Mouse (Mus musculus) neural tube, embryonic 11.5 days (tissue): ENCODE results near the gene Agl. TPM values are rescaled to one million over a fixed set of nuclear protein-coding genes. Genes with fewer than 3 reads are reported as not detected.
"Not testable (repeated sequence)": the region's sequence is repeated elsewhere in the genome, so short reads cannot be mapped to it uniquely, and the experiment has no call there.

Experiments used
- ATAC-seq: fragments of 200-750 bp; cut with Nextera tagmentation; 2 replicates; pipeline ENCODE4 v1.8.0; 2017; ENCODE audit warnings: moderate number of reproducible peaks, mild to moderate bottlenecking, moderate TSS enrichment, moderate library complexity; ENCODE audit not compliant: insufficient read depth, low FRiP score, low TSS enrichment
- DNase-seq: peaks from one replicate; pipeline ENCODE4 v3.0.0-alpha.2; 2015; ENCODE audit warnings: low spot score
- H3K27ac ChIP-seq: fragments of 300-500 bp; sonication (generic); 2 replicates; pipeline ENCODE4 v1.5.1; 2014; ENCODE audit warnings: low read depth, mild to moderate bottlenecking, low read length
- H3K27me3 ChIP-seq: fragments of 300-500 bp; sonication (generic); 2 replicates; pipeline ENCODE4 v1.6.1; 2014; ENCODE audit warnings: mild to moderate bottlenecking, low read length, mixed read lengths; ENCODE audit not compliant: control insufficient read depth, insufficient read depth
- H3K36me3 ChIP-seq: fragments of 300-500 bp; sonication (generic); 2 replicates; pipeline ENCODE4 v1.6.1; 2014; ENCODE audit warnings: mild to moderate bottlenecking, low read length, moderate library complexity, mixed read lengths; ENCODE audit not compliant: control insufficient read depth, insufficient read depth
- H3K4me1 ChIP-seq: fragments of 300-500 bp; sonication (generic); 2 replicates; pipeline ENCODE4 v1.6.1; 2014; ENCODE audit warnings: low read length, mixed read lengths; ENCODE audit not compliant: control insufficient read depth, insufficient read depth
- H3K4me2 ChIP-seq: fragments of 300-500 bp; sonication (generic); 2 replicates; pipeline ENCODE4 v1.6.1; 2014; ENCODE audit warnings: low read depth, mild to moderate bottlenecking, moderate library complexity
- H3K4me3 ChIP-seq: fragments of 300-500 bp; sonication (generic); 2 replicates; pipeline ENCODE4 v1.5.1; 2014; ENCODE audit warnings: low read depth, low read length
- H3K9ac ChIP-seq: fragments of 300-500 bp; sonication (generic); 2 replicates; pipeline ENCODE4 v1.6.1; 2014; ENCODE audit warnings: mild to moderate bottlenecking, low read length
- H3K9me3 ChIP-seq: fragments of 300-500 bp; sonication (generic); 2 replicates; pipeline ENCODE4 v1.6.1; 2016; ENCODE audit warnings: low read length; ENCODE audit not compliant: control insufficient read depth
- WGBS: fragments of 180-500 bp; shearing (Covaris S2); extraction: QIAGEN DNeasy Blood & Tissue Kit; methylation state at CpG from one replicate; pipeline ENCODE4 v1.1.7; 2014; 5-methylcytosine and 5-hydroxymethylcytosine counted together
- polyA plus RNA-seq: library from polyadenylated mRNA; unstranded; fragments of >200 nt; fragmentation: Nextera tagmentation; extraction: Ambion mirVana; gene quantifications from 2 replicates; pipeline ENCODE4 v1.2.1, GENCODE M21; 2014

Gene Agl
- polyA plus RNA-seq, 1 experiment from 2014 or later: 17.0 TPM

DNA sequence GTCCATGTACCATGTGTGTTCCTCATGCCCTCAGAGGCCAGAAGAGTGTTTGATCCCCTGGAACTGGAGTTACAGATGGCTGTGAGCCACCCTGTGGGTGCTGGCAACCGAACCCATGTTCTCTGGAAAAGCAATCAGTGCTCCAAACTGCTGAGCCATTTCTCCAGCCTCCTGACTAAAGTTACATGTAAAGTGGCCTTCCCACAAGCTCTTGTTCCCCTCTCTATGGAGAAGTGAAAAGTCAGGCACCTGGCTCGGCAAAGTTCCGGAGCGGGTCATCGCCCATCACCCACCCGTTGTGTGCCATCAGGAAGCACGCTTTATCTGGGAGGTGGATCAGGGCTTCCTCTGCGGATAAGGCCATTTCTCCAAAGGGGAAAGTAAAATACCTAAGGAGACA lies 23.2 kb downstream of the Agl start:
- peaks cover 5% of the 10 kb centered on the region; the same call in 1 of the 2 replicates for H3K36me3 ChIP-seq

DNA sequence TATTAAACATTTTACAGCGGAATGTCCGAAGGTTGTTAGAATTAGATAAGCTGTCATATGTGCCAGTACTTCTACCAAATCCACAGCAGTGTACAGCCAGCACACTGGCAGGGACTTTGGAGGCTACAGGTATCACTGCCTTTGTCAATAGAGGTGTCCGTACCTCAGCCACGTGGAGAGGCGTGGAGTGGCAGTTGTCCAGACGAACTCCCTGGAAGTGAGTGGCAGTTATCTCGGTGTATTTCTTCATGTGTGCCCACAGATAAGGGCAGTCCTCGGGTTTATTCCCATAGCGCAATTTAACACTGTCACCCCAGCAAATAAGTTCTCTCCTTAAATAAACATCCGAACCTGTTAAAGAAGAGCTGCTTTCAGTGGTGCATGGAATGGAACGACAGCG lies 23.7 kb downstream of the Agl start:
- no peak for ATAC-seq
- WGBS: 91% methylated on average over 12 of the region's 12 CpGs

More for the DNA sequence above, 23.2 kb downstream of the Agl start:
- H3K9ac ChIP-seq: no peak overlapping the region
- DNase-seq (no peak), ATAC-seq (no peak)
- no peak overlapping the region for H3K27ac ChIP-seq
- H3K9me3 ChIP-seq: no peaks in the 10 kb centered on the region
- 89% methylated on average over 8 of the region's 8 CpGs for WGBS
- no peaks in the 10 kb centered on the region for H3K4me1 ChIP-seq
- no peak overlapping the region for H3K4me3 ChIP-seq
- H3K4me2 ChIP-seq: no peak overlapping the region
- no peaks in the 10 kb centered on the region for H3K27me3 ChIP-seq

DNA sequence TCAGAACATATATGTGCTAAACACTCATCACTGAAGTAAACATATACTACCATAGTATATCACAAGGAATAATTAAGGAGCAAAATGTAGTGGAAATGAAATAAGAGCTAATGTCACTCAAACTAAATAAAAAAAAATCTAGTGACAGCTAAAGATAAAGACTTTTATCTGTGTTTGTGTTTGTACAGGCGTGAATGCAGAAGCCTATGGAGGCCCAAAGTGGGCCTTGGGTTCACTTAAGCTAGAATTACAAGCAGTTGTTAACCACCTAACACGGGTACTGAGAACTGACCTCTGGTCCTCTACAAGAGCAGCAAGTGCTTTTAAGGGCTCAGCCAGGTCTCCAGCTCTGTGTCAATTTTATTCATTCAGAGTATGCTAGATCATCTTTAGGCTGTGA lies 31.0 kb downstream of the Agl start:
- H3K4me1 ChIP-seq: no peaks in the 10 kb centered on the region
- DNase-seq: no peak

More for the DNA sequence above, 23.7 kb downstream of the Agl start:
- Histone ChIP-seq H3K36me3 (peaks cover 5% of the 10 kb centered on the region; the same call in 1 of the 2 replicates), H3K27ac (no peak overlapping the region), H3K4me2 (no peak overlapping the region), H3K4me3 (no peak overlapping the region), H3K9me3 (no peaks in the 10 kb centered on the region), H3K27me3 (no peaks in the 10 kb centered on the region), H3K4me1 (no peaks in the 10 kb centered on the region), H3K9ac (no peak overlapping the region)
- DNase-seq: no peak

DNA sequence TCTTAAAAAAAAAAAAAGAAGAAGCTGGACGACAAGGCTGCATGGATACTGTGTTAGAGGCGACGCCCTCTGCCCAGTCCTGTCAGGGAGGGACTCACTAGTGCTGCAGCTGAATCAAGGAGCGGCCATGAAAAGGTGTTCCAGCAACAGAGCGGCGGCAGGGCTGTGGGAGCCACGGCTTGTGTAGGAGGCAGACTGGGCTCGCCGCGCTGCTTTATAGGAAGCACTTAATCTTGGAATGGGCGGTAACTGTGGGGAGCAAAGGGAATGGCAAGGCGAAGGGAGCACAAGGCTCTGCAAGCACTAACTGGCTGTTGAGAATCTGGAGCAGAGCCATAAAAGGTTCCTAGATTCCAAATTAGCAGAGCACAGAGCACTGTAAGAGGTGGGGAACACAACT lies 34.1 kb downstream of the Agl start:
- no peak overlapping the region for H3K4me3 ChIP-seq
- H3K27me3 ChIP-seq: no peaks in the 10 kb centered on the region
- no peak overlapping the region for H3K4me2 ChIP-seq
- DNase-seq (no peak), ATAC-seq (no peak)
- H3K4me1 ChIP-seq: no peaks in the 10 kb centered on the region
- H3K9me3 ChIP-seq: no peaks in the 10 kb centered on the region
- WGBS: 86% methylated on average over 12 of the region's 12 CpGs
- no peak overlapping the region for H3K9ac ChIP-seq
- no peak overlapping the region for H3K27ac ChIP-seq
- H3K36me3 ChIP-seq: no peaks in the 10 kb centered on the region

More for the DNA sequence above, 31.0 kb downstream of the Agl start:
- Histone ChIP-seq H3K27ac (no peak overlapping the region), H3K9me3 (no peaks in the 10 kb centered on the region), H3K9ac (no peak overlapping the region), H3K36me3 (no peaks in the 10 kb centered on the region), H3K27me3 (no peaks in the 10 kb centered on the region), H3K4me2 (no peak overlapping the region), H3K4me3 (no peak overlapping the region)
- WGBS: 86% methylated on average over 2 of the region's 2 CpGs
- no peak for ATAC-seq

DNA sequence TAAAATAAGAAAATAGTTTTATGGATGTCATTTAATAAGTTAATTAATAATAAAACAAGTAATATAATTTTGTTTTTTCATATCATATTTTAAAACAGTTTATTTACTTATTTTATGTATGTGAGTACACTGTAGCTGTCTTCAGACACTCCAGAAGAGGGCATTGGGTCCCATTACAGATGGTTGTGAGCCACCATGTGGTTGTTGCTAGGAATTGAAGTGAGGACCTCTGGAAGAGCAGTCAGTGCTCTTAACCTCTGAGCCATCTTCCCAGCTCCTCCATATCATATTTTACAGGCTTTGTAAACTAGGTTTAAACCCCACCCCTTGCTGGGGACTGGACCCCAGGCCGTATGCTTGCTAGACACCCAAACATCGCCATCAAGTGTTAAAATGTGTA lies 36.4 kb downstream of the Agl start:
- no peak overlapping the region for H3K4me2 ChIP-seq
- H3K4me3 ChIP-seq: no peak overlapping the region
- H3K4me1 ChIP-seq: no peaks in the 10 kb centered on the region
- no peaks in the 10 kb centered on the region for H3K36me3 ChIP-seq
- no peak overlapping the region for H3K27ac ChIP-seq
- no peaks in the 10 kb centered on the region for H3K27me3 ChIP-seq
- no peak for ATAC-seq
- 95% methylated on average over 2 of the region's 2 CpGs for WGBS
- H3K9ac ChIP-seq: no peak overlapping the region
- H3K9me3 ChIP-seq: no peaks in the 10 kb centered on the region
- no peak for DNase-seq

DNA sequence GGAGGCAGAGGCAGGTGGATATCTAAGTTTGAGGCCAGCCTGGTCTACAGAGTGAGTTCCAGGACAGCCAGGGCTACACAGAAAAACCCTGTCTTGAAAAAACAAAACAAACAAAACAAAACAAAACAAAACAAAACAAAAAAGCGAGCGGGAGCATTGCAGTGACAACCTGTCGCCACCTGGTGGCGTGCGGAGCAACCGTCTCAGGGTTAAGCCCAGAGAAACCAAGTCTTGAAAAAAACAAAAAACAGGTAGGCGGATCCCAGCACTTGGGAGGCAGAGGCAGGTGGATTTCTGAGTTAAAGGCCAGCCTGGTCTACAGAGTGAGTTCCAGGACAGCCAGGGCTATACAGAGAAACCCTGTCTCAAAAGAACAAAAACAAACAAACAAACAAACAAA lies 41.0 kb downstream of the Agl start:
- ATAC-seq: not testable (repeated sequence)

DNA sequence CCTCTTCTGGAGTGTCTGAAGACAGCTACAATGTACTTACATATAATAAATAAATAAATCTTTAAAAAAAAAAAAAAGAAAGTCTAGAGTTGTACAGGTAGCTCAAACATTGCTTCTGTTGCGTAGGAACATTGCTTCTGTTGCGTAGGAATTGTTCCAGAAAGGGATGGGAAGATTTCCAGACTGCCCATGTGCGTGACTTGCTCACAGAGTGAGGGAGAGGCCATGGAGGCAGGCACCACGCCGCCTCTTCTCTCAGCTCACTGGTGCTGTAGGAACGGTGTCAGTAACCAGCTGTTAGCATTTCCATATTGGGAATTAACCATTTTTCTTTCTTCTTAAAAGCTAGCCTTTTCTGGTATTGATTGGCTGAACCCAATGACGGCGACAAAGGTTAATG lies 55.1 kb downstream of the Agl start:
- no peaks in the 10 kb centered on the region for H3K27me3 ChIP-seq
- H3K36me3 ChIP-seq: no peaks in the 10 kb centered on the region; the same call in 1 of the 2 replicates
- H3K4me1 ChIP-seq: no peaks in the 10 kb centered on the region
- H3K27ac ChIP-seq: no peak overlapping the region
- no peak for ATAC-seq
- no peak overlapping the region for H3K4me3 ChIP-seq
- DNase-seq: no peak
- H3K9me3 ChIP-seq: no peaks in the 10 kb centered on the region
- no peak overlapping the region for H3K4me2 ChIP-seq
- 94% methylated on average over 8 of the region's 8 CpGs for WGBS
- no peak overlapping the region for H3K9ac ChIP-seq

More for the DNA sequence above, 41.0 kb downstream of the Agl start:
- not testable (repeated sequence) for H3K9ac ChIP-seq, H3K36me3 ChIP-seq, H3K4me2 ChIP-seq, H3K27ac ChIP-seq, DNase-seq, H3K27me3 ChIP-seq, H3K9me3 ChIP-seq, H3K4me3 ChIP-seq, H3K4me1 ChIP-seq
- 94% methylated on average over 7 of the region's 7 CpGs for WGBS

DNA sequence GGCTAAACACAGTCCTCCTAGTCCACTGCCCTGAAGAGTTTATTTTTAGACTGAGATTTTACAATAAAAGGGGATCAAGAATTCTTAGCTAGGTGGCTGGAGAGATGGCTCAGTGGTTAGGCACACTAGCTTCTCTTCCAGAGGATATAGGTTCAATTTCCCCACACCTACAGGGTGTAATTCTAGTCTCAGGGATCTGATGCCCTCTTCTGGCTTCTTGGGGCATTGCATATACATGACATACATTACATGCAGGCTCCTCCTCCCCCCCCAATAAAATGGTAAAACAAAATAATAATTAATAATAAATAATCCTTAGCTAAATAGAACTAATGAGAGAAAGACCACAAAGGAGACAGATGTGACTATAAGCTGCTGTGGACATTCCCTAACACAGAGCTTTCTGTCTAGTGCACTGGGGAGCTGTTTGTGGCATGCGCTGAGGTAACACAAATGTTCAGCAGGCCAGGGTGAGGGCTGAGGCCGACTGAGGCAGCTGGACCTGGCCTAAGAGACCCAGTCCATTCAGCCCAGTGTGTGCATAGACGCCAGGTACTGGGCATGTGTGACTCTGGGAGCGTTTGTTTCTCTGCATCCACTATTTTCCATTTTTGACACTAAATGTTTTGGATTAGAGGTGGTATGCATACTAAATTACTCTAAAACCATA lies 56.6 kb downstream of the Agl start:
- ATAC-seq: peak; percentile 57; the same call in 1 of the 2 replicates
- no peak overlapping the region for H3K4me2 ChIP-seq
- no peak overlapping the region for H3K9ac ChIP-seq
- no peaks in the 10 kb centered on the region for H3K9me3 ChIP-seq
- H3K27me3 ChIP-seq: no peaks in the 10 kb centered on the region
- DNase-seq: peak; percentile 35
- no peaks in the 10 kb centered on the region for H3K4me1 ChIP-seq
- no peaks in the 10 kb centered on the region; the same call in 1 of the 2 replicates for H3K36me3 ChIP-seq
- H3K4me3 ChIP-seq: no peak overlapping the region
- no peak overlapping the region for H3K27ac ChIP-seq
- 80% methylated on average over 4 of the region's 4 CpGs for WGBS

DNA sequence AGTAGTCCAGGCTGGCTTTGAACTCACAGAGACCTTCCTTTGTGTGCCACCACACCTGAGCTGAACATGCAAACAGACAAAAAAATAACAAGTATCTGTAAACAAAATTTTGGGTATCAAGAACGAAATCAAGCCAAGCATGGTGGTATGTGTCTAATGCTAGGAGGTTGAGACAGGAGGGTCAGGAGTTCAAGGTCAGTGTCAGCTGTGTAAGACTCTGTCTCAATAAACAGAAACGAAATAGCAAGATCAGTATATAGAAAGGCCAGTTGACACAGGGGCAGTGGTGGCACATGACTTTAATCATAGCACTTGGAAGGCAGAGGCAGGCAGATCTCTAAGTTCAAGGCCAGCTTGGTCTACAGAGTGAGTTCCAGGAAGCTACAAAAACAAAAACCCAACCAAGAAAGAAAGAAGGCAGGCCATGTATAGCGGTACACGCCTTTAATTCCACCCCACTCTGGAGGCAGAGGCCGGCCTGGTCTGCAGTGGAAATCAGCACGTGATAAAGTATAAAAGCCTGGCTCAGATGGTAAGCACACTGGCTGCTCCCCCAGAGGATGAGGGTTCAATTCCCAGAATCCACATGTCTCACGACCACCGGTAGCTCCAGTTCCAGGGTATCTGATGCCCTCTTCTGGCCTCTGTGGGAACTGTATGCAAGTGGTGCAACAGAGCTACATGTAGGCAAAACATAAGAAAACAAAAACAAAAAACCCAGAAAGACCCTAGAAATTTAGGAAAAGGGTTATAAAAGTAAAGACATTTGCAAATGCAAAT lies 59.4 kb downstream of the Agl start:
- Histone ChIP-seq H3K9me3 (no peaks in the 10 kb centered on the region), H3K27me3 (no peaks in the 10 kb centered on the region), H3K4me1 (no peaks in the 10 kb centered on the region), H3K36me3 (no peaks in the 10 kb centered on the region), H3K4me3 (no peak overlapping the region), H3K27ac (no peak overlapping the region), H3K9ac (no peak overlapping the region), H3K4me2 (no peak overlapping the region)
- peak; percentile 50 for DNase-seq
- ATAC-seq: peak; percentile 73
- 53% methylated on average over 8 of the region's 8 CpGs for WGBS
